Comparison of ENCODE assay signal across 9 mouse cellular contexts in the genomic region with DNA sequence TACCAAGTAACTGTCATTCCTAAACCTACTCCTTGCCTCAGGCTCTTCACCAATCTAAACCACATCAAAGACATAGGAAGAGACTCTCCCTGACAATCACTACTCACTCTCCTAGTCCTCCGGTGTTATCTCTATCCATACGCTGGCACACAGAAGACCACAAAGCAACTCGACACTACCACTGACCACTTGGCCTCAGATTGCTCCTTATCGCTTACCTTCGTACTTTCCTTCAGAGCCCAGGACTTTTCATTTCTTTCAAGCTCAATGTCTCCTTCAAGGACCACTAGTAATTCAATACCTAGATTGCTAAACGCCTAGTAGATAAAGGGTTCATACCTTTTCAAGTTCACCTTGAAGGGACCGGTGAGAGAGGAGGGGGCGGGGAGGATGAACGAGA. TPM values are rescaled to one million over a fixed set of nuclear protein-coding genes. Genes with fewer than 3 reads are reported as not detected.
DNase-seq lines count a peak whose midpoint lies in the region; ATAC-seq and TF ChIP-seq lines count a peak whose summit lies in the region.
"Had no signal": no experiment of that assay in that cellular context is flagged by ENCODE, and none has a peak within 500 bp of the region (broad histone marks: within the 10 kb centered on the region; RNA-seq: fewer than 3 reads in every experiment).

No protein-coding gene starts in this region.

- H3K4me1 ChIP-seq in erythroblast, embryonic 14.5 days (ENCODE audit: control insufficient read depth), result peaks cover 52% of the 10 kb centered on the region
- peaks cover 4% of the 10 kb centered on the region for H3K4me1 ChIP-seq in testis, adult 2 months (ENCODE audit: control insufficient read depth, insufficient read depth, low read length)
- peaks cover 51% of the 10 kb centered on the region for H3K4me1 ChIP-seq in liver, embryonic 12.5 days

- peak overlapping the region; percentile 87 for H3K4me2 ChIP-seq in liver, embryonic 12.5 days

- no peak for DNase-seq in testis, postnatal 14 days (ENCODE audit: low spot score)
- DNase-seq in thymus, postnatal 36 days, result no peak
- no peak for DNase-seq in embryo, embryonic 10 days (ENCODE audit: low spot score)
- no peak for DNase-seq in frontal cortex, postnatal 36 days (ENCODE audit: low spot score in 2 of 2)

- no peak for TF ChIP-seq POLR2A in testis, adult 2 months (IDR thresholded peaks at IDR 0.05; ENCODE audit: control insufficient read depth, low read depth, low read length)

- H3K27ac ChIP-seq in testis, adult 2 months (ENCODE audit: control insufficient read depth, insufficient read depth, low read depth, low read length), result no peak overlapping the region
- H3K27ac ChIP-seq in liver, embryonic 12.5 days, result no peak overlapping the region

- WGBS in liver, embryonic 12.5 days (ENCODE audit: insufficient replicate concordance), result 30% methylated on average over 9 of the region's 9 CpGs

- ATAC-seq in erythroblast, adult 5-6 weeks (replicated peaks; ENCODE audit: low FRiP score, poor library complexity, severe bottlenecking), result no peak
- no peak for ATAC-seq in liver, embryonic 12.5 days

- no peaks in the 10 kb centered on the region for H3K27me3 ChIP-seq in erythroblast, embryonic 14.5 days (ENCODE audit: control insufficient read depth)
- no peaks in the 10 kb centered on the region for H3K27me3 ChIP-seq in testis, adult 2 months (ENCODE audit: control insufficient read depth, insufficient read depth, low read length)
- H3K27me3 ChIP-seq in liver, embryonic 12.5 days (replicated peaks), result no peaks in the 10 kb centered on the region

- peak overlapping the region; percentile 86 for H3K4me3 ChIP-seq in erythroblast, embryonic 14.5 days (replicated peaks)
- peak overlapping the region; percentile 87 for H3K4me3 ChIP-seq in testis, adult 2 months (ENCODE audit: control insufficient read depth, low read depth, low read length)
- H3K4me3 ChIP-seq in liver, embryonic 12.5 days, result peak overlapping the region; percentile 83

- H3K9ac ChIP-seq in liver, embryonic 12.5 days, result peak overlapping the region; percentile 82

- H3K36me3 ChIP-seq in erythroblast, embryonic 14.5 days (ENCODE audit: control insufficient read depth), result peaks cover 28% of the 10 kb centered on the region
- no peaks in the 10 kb centered on the region for H3K36me3 ChIP-seq in testis, adult 2 months (ENCODE audit: control insufficient read depth, insufficient read depth, low read length)
- H3K36me3 ChIP-seq in liver, embryonic 12.5 days, result peaks cover 26% of the 10 kb centered on the region

- no peaks in the 10 kb centered on the region for H3K9me3 ChIP-seq in erythroblast, embryonic 14.5 days (ENCODE audit: control insufficient read depth, low read length)
- H3K9me3 ChIP-seq in liver, embryonic 12.5 days (replicated peaks), result no peaks in the 10 kb centered on the region

- no peak for TF ChIP-seq CTCF in testis, adult 2 months (IDR thresholded peaks at IDR 0.05; ENCODE audit: control insufficient read depth, insufficient read depth, insufficient replicate concordance, low read depth, low read length)

RNA-seq across cellular contexts. Expression of gene Rnf121, which starts 1.4 kb away (rescaled TPM):
- polyA plus RNA-seq in erythroblast, embryonic 14.5 days (2012), result 0.12 and 0.34 TPM in 2 replicates
- 3.8 and 5.8 TPM in 2 replicates for total RNA-seq in erythroblast, adult 5-6 weeks (2015; ENCODE audit: low replicate concordance)
- total RNA-seq in erythroblast, adult 5-6 weeks (2017; ENCODE audit: low replicate concordance), result 2.8 and 6.6 TPM in 2 replicates
- 34.9 and 38.0 TPM in 2 replicates for polyA plus RNA-seq in testis, adult 2 months (2012; rRNA removed)
- polyA plus RNA-seq in liver, embryonic 12.5 days (2016; fragmentation: Nextera tagmentation; extraction: Ambion mirVana), result 12.7 and 13.4 TPM in 2 replicates

RNA-seq across cellular contexts. Expression of gene Xndc1, which starts 1.4 kb away (rescaled TPM):
- polyA plus RNA-seq in erythroblast, embryonic 14.5 days (2012), result 2.0 TPM in 2 replicates
- total RNA-seq in erythroblast, adult 5-6 weeks (2015; ENCODE audit: low replicate concordance), result 3.8 and 12.3 TPM in 2 replicates
- total RNA-seq in erythroblast, adult 5-6 weeks (2017; ENCODE audit: low replicate concordance), result 7.3 and 8.6 TPM in 2 replicates
- polyA plus RNA-seq in testis, adult 2 months (2012; rRNA removed), result 47.9 and 54.6 TPM in 2 replicates
- polyA plus RNA-seq in liver, embryonic 12.5 days (2016; fragmentation: Nextera tagmentation; extraction: Ambion mirVana), result 20.2 and 21.0 TPM in 2 replicates

RNA-seq across cellular contexts. Expression of gene Xntrpc, which starts 1.6 kb away (rescaled TPM):
- not detected in 2 replicates for polyA plus RNA-seq in erythroblast, embryonic 14.5 days (2012)
- total RNA-seq in erythroblast, adult 5-6 weeks (2015; ENCODE audit: low replicate concordance), result 1.3 TPM in 1 of 2 replicates, not detected in the other
- total RNA-seq in erythroblast, adult 5-6 weeks (2017; ENCODE audit: low replicate concordance), result 0.70 and 1.1 TPM in 2 replicates
- polyA plus RNA-seq in testis, adult 2 months (2012; rRNA removed), result 5.5 and 7.4 TPM in 2 replicates
- polyA plus RNA-seq in liver, embryonic 12.5 days (2016; fragmentation: Nextera tagmentation; extraction: Ambion mirVana), result 0.33 and 0.41 TPM in 2 replicates

RNA-seq across cellular contexts. Expression of gene Trpc2, which starts 19.0 kb away (rescaled TPM):
- polyA plus RNA-seq in erythroblast, embryonic 14.5 days (2012), result 0.15 and 0.37 TPM in 2 replicates
- total RNA-seq in erythroblast, adult 5-6 weeks (2015; ENCODE audit: low replicate concordance), result 0.63 TPM in 1 of 2 replicates, not detected in the other
- total RNA-seq in erythroblast, adult 5-6 weeks (2017; ENCODE audit: low replicate concordance), result 0.28 TPM in 1 of 2 replicates, not detected in the other
- not detected in 2 replicates for polyA plus RNA-seq in testis, adult 2 months (2012; rRNA removed)
- polyA plus RNA-seq in liver, embryonic 12.5 days (2016; fragmentation: Nextera tagmentation; extraction: Ambion mirVana), result not detected in 2 replicates
- polyA plus RNA-seq: large intestine, adult 2 months had no signal

RNA-seq across cellular contexts. Expression of gene Art1, which starts 37.7 kb away (rescaled TPM):
- polyA plus RNA-seq in erythroblast, embryonic 14.5 days (2012), result not detected in 2 replicates
- not detected in 2 replicates for total RNA-seq in erythroblast, adult 5-6 weeks (2015; ENCODE audit: low replicate concordance)
- not detected in 2 replicates for total RNA-seq in erythroblast, adult 5-6 weeks (2017; ENCODE audit: low replicate concordance)
- polyA plus RNA-seq in testis, adult 2 months (2012; rRNA removed), result 6.7 and 9.4 TPM in 2 replicates
- 0.12 and 0.42 TPM in 2 replicates for polyA plus RNA-seq in liver, embryonic 12.5 days (2016; fragmentation: Nextera tagmentation; extraction: Ambion mirVana)

Comparison
In these comparisons a context has a peak if more than half of its experiments do, and no peak if none do; other contexts are left out.
1. RNA of gene Rnf121, which starts 1.4 kb away (polyA plus RNA-seq): 34.9 to 38.0 TPM in testis, adult 2 months and 12.7 to 13.4 TPM in liver, embryonic 12.5 days; 0.12 to 0.34 TPM in erythroblast, embryonic 14.5 days; every median in the first group is over 10 times any median in the second.
2. Peak in every context shown above with its lines, with median percentiles within 50 percentile points of each other: H3K4me3 ChIP-seq.